Comparison of ENCODE assay signal across 16 mouse cellular contexts in the genomic region with DNA sequence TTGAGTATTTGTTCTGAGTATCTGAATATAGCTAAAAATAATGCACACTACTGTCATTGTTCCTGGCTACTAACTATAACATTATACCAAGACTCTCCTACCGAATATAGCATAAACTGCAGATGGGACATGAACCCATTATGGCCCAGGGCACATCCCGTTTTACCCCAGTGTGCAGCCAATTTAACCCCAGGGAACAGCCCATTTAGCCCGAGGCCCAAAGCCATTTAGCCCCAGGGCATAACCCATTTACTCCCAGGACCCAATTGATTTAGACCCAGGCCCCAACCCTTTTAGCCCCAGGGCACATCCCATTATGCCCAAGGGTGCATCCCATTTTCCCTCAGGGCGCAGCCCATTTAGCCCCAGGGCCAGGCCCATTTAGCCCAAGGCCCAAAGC. TPM values are rescaled to one million over a fixed set of nuclear protein-coding genes. Genes with fewer than 3 reads are reported as not detected.
A peak's percentile ranks its signal among the peaks of the same experiment; 100 is the strongest.
DNase-seq lines count a peak whose midpoint lies in the region; ATAC-seq and TF ChIP-seq lines count a peak whose summit lies in the region.
"Not testable (repeated sequence)": the region's sequence is repeated elsewhere in the genome, so short reads cannot be mapped to it uniquely, and the experiment has no call there.
"Had no signal": no experiment of that assay in that cellular context is flagged by ENCODE, and none has a peak within 500 bp of the region (broad histone marks: within the 10 kb centered on the region; RNA-seq: fewer than 3 reads in every experiment).

No protein-coding gene starts in this region.

- DNase-seq in embryonic facial prominence, embryonic 10.5 days (ENCODE audit: low spot score): peak; percentile 5
- DNase-seq in forebrain, embryonic 11.5 days (ENCODE audit: low spot score): peak; percentile 39
- DNase-seq in heart, embryonic 10.5 days (ENCODE audit: low spot score): peak; percentile 66
- peak; percentile 26 for DNase-seq in limb, embryonic 10.5 days (ENCODE audit: low spot score)
- peak; percentile 12 for DNase-seq in liver, postnatal 0 days
- not testable (repeated sequence) for DNase-seq in midbrain, embryonic 14.5 days
- DNase-seq in stomach, postnatal 0 days (ENCODE audit: low spot score): peak; percentile 11

- H3K27me3 ChIP-seq in embryonic facial prominence, embryonic 10.5 days (replicated peaks; ENCODE audit: low read depth, poor library complexity, severe bottlenecking); forebrain, embryonic 11.5 days (ENCODE audit: control insufficient read depth, insufficient read depth, low read length); heart, embryonic 10.5 days (ENCODE audit: insufficient read depth, poor library complexity, severe bottlenecking); limb, embryonic 10.5 days (ENCODE audit: low read depth, poor library complexity, severe bottlenecking); liver, postnatal 0 days (ENCODE audit: insufficient read depth, low read length); midbrain, embryonic 14.5 days (ENCODE audit: control insufficient read depth, insufficient read depth, low read length); stomach, postnatal 0 days (ENCODE audit: control insufficient read depth, insufficient read depth, low read length): not testable (repeated sequence)

- not testable (repeated sequence) for H3K36me3 ChIP-seq in embryonic facial prominence, embryonic 10.5 days (replicated peaks); forebrain, embryonic 11.5 days (ENCODE audit: control insufficient read depth, insufficient read depth, low read length); heart, embryonic 10.5 days; limb, embryonic 10.5 days; liver, postnatal 0 days (replicated peaks; ENCODE audit: insufficient read depth, low read length); midbrain, embryonic 14.5 days (ENCODE audit: control insufficient read depth, insufficient read depth, low read length); stomach, postnatal 0 days (ENCODE audit: control insufficient read depth, insufficient read depth, low read length)

- not testable (repeated sequence) for ATAC-seq in forebrain, embryonic 11.5 days (replicated peaks; ENCODE audit: low FRiP score); liver, postnatal 0 days; stomach, postnatal 0 days (ENCODE audit: low FRiP score, low TSS enrichment)
- ATAC-seq in midbrain, embryonic 14.5 days (ENCODE audit: low FRiP score, low TSS enrichment): peak; percentile 50; the same call in 1 of the 2 replicates

- not testable (repeated sequence) for TF ChIP-seq EP300 in liver, postnatal 0 days (IDR thresholded peaks at IDR 0.05; ENCODE audit: low read depth); stomach, postnatal 0 days (optimal IDR thresholded peaks at IDR 0.05)

- WGBS in embryonic facial prominence, embryonic 10.5 days: 73% methylated on average over 4 of the region's 4 CpGs
- WGBS in forebrain, embryonic 11.5 days: 75% methylated on average over 4 of the region's 4 CpGs
- 71% methylated on average over 4 of the region's 4 CpGs for WGBS in heart, embryonic 10.5 days
- WGBS in limb, embryonic 10.5 days: 84% methylated on average over 4 of the region's 4 CpGs
- WGBS in liver, postnatal 0 days (ENCODE audit: insufficient replicate concordance): 76% methylated on average over 4 of the region's 4 CpGs
- 79% methylated on average over 4 of the region's 4 CpGs for WGBS in midbrain, embryonic 14.5 days
- 82% methylated on average over 4 of the region's 4 CpGs for WGBS in stomach, postnatal 0 days

- not testable (repeated sequence) for H3K27ac ChIP-seq in embryonic facial prominence, embryonic 10.5 days (replicated peaks); forebrain, embryonic 11.5 days (ENCODE audit: low read depth, low read length); heart, embryonic 10.5 days; limb, embryonic 10.5 days; liver, postnatal 0 days (ENCODE audit: low read depth); midbrain, embryonic 14.5 days (replicated peaks; ENCODE audit: low read depth, low read length); stomach, postnatal 0 days (replicated peaks)

- H3K9ac ChIP-seq in forebrain, embryonic 11.5 days (ENCODE audit: low read length); liver, postnatal 0 days (replicated peaks); midbrain, embryonic 14.5 days (replicated peaks; ENCODE audit: low read length); stomach, postnatal 0 days (ENCODE audit: low read length): not testable (repeated sequence)

- H3K9me3 ChIP-seq in embryonic facial prominence, embryonic 10.5 days: peaks cover 47% of the 10 kb centered on the region
- H3K9me3 ChIP-seq in forebrain, embryonic 11.5 days (ENCODE audit: control insufficient read depth, low read length): peaks cover 27% of the 10 kb centered on the region
- peaks cover 31% of the 10 kb centered on the region for H3K9me3 ChIP-seq in heart, embryonic 10.5 days
- peaks cover 35% of the 10 kb centered on the region for H3K9me3 ChIP-seq in limb, embryonic 10.5 days (replicated peaks)
- H3K9me3 ChIP-seq in liver, postnatal 0 days (ENCODE audit: low read length); stomach, postnatal 0 days (ENCODE audit: control insufficient read depth, low read length): not testable (repeated sequence)
- peaks cover 32% of the 10 kb centered on the region for H3K9me3 ChIP-seq in midbrain, embryonic 14.5 days (ENCODE audit: control insufficient read depth, low read length)

- H3K4me1 ChIP-seq in embryonic facial prominence, embryonic 10.5 days; forebrain, embryonic 11.5 days (replicated peaks; ENCODE audit: control insufficient read depth, insufficient read depth, low read length); heart, embryonic 10.5 days; limb, embryonic 10.5 days; liver, postnatal 0 days (ENCODE audit: insufficient read depth); midbrain, embryonic 14.5 days (ENCODE audit: control insufficient read depth, insufficient read depth, low read length); stomach, postnatal 0 days (replicated peaks; ENCODE audit: control insufficient read depth, insufficient read depth): not testable (repeated sequence)

- not testable (repeated sequence) for H3K4me3 ChIP-seq in embryonic facial prominence, embryonic 10.5 days; forebrain, embryonic 11.5 days (ENCODE audit: low read depth, low read length); heart, embryonic 10.5 days; limb, embryonic 10.5 days; liver, postnatal 0 days (ENCODE audit: low read depth, low read length); midbrain, embryonic 14.5 days (replicated peaks; ENCODE audit: low read depth, low read length); stomach, postnatal 0 days (ENCODE audit: low read depth, low read length)

- H3K4me2 ChIP-seq in forebrain, embryonic 11.5 days (ENCODE audit: low read depth, low read length, severe bottlenecking); liver, postnatal 0 days (ENCODE audit: low read depth, low read length); midbrain, embryonic 14.5 days (ENCODE audit: low read length); stomach, postnatal 0 days (replicated peaks; ENCODE audit: low read depth): not testable (repeated sequence)

- not testable (repeated sequence) for TF ChIP-seq CTCF in liver, postnatal 0 days (IDR thresholded peaks at IDR 0.05; ENCODE audit: low read depth); stomach, postnatal 0 days (IDR thresholded peaks at IDR 0.05; ENCODE audit: low read depth)

RNA-seq across cellular contexts. Expression of a gene that starts 7.5 kb away (rescaled TPM):
- polyA plus RNA-seq in embryonic facial prominence, embryonic 10.5 days (2016; fragmentation: Nextera tagmentation; extraction: Ambion mirVana): not detected in 2 replicates
- not detected in 2 replicates for polyA plus RNA-seq in forebrain, embryonic 11.5 days (2014; fragmentation: Nextera tagmentation; extraction: Ambion mirVana)
- not detected in 2 replicates for polyA plus RNA-seq in heart, embryonic 10.5 days (2016; fragmentation: Nextera tagmentation; extraction: Ambion mirVana)
- not detected in 2 replicates for polyA plus RNA-seq in limb, embryonic 10.5 days (2016; fragmentation: Nextera tagmentation; extraction: Ambion mirVana)
- polyA plus RNA-seq in liver, postnatal 0 days (2015; fragmentation: Nextera tagmentation; extraction: Ambion mirVana): not detected in 2 replicates
- not detected in 2 replicates for polyA plus RNA-seq in midbrain, embryonic 14.5 days (2014; fragmentation: Nextera tagmentation; extraction: Ambion mirVana)
- polyA plus RNA-seq in stomach, postnatal 0 days (2015; fragmentation: Nextera tagmentation; extraction: Ambion mirVana): not detected in 2 replicates
- polyA plus RNA-seq: activated CD4-positive, CD25-positive, alpha-beta regulatory T cell, adult 4 months; C2C12; cerebellum, adult 2 months; cortical plate, adult 2 months; embryonic facial prominence, embryonic 11.5 days; embryonic facial prominence, embryonic 14.5 days; forebrain, embryonic 12.5 days; forebrain, embryonic 14.5 days; forebrain, embryonic 16.5 days had no signal

RNA-seq across cellular contexts. Expression of a gene that starts 10.6 kb away (rescaled TPM):
- not detected in 2 replicates for polyA plus RNA-seq in embryonic facial prominence, embryonic 10.5 days (2016; fragmentation: Nextera tagmentation; extraction: Ambion mirVana)
- not detected in 2 replicates for polyA plus RNA-seq in forebrain, embryonic 11.5 days (2014; fragmentation: Nextera tagmentation; extraction: Ambion mirVana)
- not detected in 2 replicates for polyA plus RNA-seq in heart, embryonic 10.5 days (2016; fragmentation: Nextera tagmentation; extraction: Ambion mirVana)
- not detected in 2 replicates for polyA plus RNA-seq in limb, embryonic 10.5 days (2016; fragmentation: Nextera tagmentation; extraction: Ambion mirVana)
- not detected in 2 replicates for polyA plus RNA-seq in liver, postnatal 0 days (2015; fragmentation: Nextera tagmentation; extraction: Ambion mirVana)
- polyA plus RNA-seq in midbrain, embryonic 14.5 days (2014; fragmentation: Nextera tagmentation; extraction: Ambion mirVana): not detected in 2 replicates
- polyA plus RNA-seq in stomach, postnatal 0 days (2015; fragmentation: Nextera tagmentation; extraction: Ambion mirVana): not detected in 2 replicates
- polyA plus RNA-seq: activated CD4-positive, CD25-positive, alpha-beta regulatory T cell, adult 4 months; C2C12; cerebellum, adult 2 months; cortical plate, adult 2 months; embryonic facial prominence, embryonic 11.5 days; embryonic facial prominence, embryonic 14.5 days; forebrain, embryonic 12.5 days; forebrain, embryonic 14.5 days; forebrain, embryonic 16.5 days had no signal
